9 mouse cellular contexts compared by ENCODE assay signal in the genomic region with DNA sequence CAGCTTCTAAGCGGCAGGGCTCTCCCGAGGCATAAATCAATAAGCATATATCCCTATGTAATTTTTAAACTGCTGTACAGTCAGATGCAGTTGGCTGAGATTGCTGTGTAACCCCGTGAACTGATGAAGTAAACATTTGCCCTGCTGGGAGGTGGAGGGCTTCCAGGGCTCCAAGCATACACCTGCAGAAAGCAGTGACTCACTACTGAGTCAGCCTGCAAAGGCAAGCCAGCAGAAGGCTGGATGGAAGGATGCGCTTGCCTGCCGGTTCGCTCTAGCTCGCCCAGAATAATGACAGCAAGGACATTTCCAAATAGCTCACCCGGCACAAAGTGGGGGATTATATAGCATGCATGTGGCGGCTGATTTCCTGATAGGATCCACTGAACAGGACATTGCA.
A peak's percentile ranks its signal among the peaks of the same experiment; 100 is the strongest.
DNase-seq lines count a peak whose midpoint lies in the region; TF ChIP-seq lines count a peak whose summit lies in the region.
"Had no signal": no experiment of that assay in that cellular context is flagged by ENCODE, and none has a peak within 500 bp of the region (broad histone marks: within the 10 kb centered on the region; RNA-seq: fewer than 3 reads in every experiment).

No protein-coding gene starts in this region.

- TF ChIP-seq POLR2A in brain, embryonic 14.5 days (IDR thresholded peaks at IDR 0.05; ENCODE audit: borderline replicate concordance, extremely low read depth, insufficient read depth, insufficient read length, poor library complexity, severe bottlenecking): no peak

- intact Hi-C loops in heart, postnatal 25 days (cut with DNase I): no loop called here

- no peak for TF ChIP-seq CTCF in brain, embryonic 14.5 days (IDR thresholded peaks at IDR 0.05; ENCODE audit: borderline replicate concordance, extremely low read depth, insufficient read depth, insufficient read length)

- peak; percentile 7 to 12 for DNase-seq in layer of hippocampus, adult 8-10 months (ENCODE audit: low spot score in 2 of 2)
- DNase-seq in layer of hippocampus, postnatal 10 days (ENCODE audit: low spot score in 2 of 2): no peak
- peak; percentile 58 for DNase-seq in brain, embryonic 14.5 days (ENCODE audit: low read depth)
- peak; percentile 4 to 72 for DNase-seq in frontal cortex, adult 2 months (ENCODE audit: extremely low spot score in 1 of 2, low spot score in 1 of 2)
- peak; percentile 62 to 63 for DNase-seq in right cerebral cortex, adult 2 months (ENCODE audit: low spot score in 2 of 2)
- DNase-seq in adrenal gland, adult 8-10 months: no peak
- DNase-seq in heart, adult 9 months (ENCODE audit: low spot score in 2 of 2): no peak
- no peak for DNase-seq in heart, postnatal 25 days (ENCODE audit: low spot score)
- DNase-seq: kidney, postnatal 10 days had no signal

Comparison
In these comparisons a context has a peak if more than half of its experiments do, and no peak if none do; other contexts are left out.
1. DNase-seq: peak in layer of hippocampus, adult 8-10 months (2 of 2), brain, embryonic 14.5 days (single experiment), frontal cortex, adult 2 months (2 of 2) and right cerebral cortex, adult 2 months (2 of 2); none in layer of hippocampus, postnatal 10 days (0 of 2), adrenal gland, adult 8-10 months (single experiment), heart, adult 9 months (0 of 2) and heart, postnatal 25 days (single experiment).